Mouse (Mus musculus) yolk sac, embryonic 10.5 days (tissue): ENCODE measurements around the gene Mup6.
"Not testable (repeated sequence)": the region's sequence is repeated elsewhere in the genome, so short reads cannot be mapped to it uniquely, and the experiment has no call there.

Source experiments
- DNase-seq: peaks from one replicate; pipeline ENCODE4 v3.0.0-alpha.2; 2017; ENCODE audit warnings: low spot score

Mup6 gene

DNA sequence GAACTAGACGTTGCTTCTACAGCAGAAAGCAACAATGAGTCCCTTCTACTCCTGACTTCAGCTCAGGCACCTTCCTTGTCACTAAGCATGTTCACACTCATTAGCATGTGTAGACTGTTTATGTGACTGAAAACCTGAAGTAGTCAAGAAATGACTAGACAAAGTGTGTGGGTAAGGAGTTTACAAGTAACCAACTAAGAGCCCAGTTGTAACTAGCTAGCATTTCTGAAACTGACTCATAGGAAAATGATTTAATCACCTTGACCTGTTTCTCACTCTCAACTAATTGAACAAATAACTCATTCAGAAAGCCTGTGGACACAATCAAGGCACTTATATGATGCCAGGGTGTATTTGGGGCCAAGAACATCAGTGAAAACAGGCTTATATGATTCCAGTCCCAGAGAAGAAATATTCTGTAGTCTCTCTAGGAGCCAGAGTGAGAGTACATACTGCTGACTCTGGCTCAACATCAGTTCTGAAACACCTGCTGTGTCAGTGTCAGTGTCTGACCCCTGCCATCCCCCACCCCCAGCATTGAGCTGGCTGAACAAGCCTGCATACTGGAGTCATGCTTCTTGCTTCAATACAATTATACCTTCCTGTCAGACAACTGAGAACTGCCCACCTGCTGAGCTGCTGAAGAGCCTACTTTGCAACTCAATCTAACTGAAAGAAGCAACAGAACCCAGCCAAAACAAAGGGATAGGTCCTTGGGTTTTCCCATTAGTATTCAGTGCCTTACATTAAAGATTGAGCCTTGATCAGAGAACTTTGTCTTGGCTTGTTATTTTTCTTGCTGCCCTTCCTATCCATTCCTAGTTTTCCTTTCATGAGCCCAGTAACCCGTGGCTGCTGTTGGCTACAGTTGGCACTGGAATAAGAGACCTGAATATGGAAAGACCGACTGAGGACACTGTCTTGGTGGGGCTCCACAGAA is at the start of gene Mup6:
Mup6 (plus strand) TSS at position 890 of the 940 bp plus-strand sequence.
- no peak for DNase-seq

DNA sequence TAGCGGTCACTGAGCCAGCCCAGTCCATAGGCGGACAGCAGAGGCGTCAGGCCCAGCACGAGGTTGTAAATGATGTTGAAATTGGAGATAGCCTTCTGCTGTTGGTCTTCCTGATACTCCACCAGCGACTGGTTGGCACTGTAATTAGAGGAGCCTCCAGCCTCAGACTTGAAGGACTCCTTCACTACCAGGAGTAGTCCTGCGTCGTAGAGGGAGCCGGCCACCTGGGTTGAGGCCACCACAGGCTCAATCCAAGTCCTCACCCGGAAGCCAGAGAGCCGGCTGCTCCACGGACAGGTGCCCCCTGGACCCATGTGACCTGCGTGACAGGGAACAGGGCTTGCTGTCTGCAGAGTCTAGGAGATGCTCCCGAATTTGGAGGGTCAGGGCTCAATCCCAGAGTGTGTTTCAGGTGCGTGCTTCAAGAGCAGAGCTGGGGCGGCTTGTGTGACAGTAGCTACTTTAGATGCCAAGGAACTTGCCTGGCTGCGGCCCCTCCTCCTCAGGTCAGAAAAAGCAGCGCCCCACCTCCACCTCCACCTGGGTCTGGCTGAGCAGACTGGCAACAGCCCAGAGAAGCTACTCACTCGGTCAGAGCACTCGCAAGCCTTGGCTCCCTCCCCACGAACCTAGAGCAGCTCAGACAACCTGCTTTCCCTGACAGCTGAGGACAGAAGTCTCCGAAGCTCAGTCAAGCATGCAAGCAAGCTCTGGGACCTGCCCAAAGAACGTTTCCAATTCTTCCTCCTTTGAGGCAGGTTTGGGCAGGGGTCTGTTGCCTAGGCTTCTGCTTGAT is 49.3 kb upstream of the Mup6 start, which contains the start of gene Slc46a2:
Slc46a2 (minus strand) TSS at position 449 of the 796 bp plus-strand sequence.
- no peak for DNase-seq

DNA sequence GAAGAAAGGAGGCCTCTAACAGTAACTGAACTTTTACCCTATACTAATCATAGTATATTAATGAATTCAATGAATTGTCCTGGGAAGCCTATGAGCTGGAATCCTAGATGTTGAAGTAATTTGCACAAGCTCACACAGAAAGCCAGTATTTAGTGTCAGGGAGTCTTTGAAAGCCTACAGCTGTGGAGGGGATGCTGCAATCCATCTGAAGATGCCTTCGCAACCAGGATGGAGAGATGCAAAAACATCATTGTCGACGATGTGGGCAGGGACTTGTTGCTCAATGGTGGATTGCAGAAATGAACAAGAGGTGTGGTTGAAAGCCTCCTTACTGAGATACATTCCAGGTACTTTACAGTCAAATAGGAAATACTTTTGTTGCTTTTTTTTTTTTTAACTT is 46.1 kb upstream of the Mup6 start:
- no peak for DNase-seq

DNA sequence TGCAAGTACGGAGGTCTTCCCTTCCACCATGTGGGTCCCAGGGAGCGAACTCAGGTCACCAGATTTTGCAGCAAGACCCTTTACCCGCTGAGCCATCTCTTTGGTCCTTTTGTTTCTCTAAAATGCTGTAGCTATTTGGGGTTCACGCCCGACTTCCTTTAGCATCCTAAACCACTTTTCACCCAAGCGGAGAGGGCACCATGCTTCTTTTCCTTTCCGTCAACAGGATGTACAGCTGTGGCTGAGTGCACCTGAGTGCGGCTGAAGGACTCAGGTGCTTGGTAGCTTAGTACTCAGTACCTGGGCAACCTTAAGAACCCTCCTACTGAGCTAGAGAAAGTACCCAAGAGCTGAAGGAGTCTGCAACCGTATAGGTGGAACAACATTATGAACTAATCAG is 39.0 kb upstream of the Mup6 start:
- DNase-seq, result no peak

DNA sequence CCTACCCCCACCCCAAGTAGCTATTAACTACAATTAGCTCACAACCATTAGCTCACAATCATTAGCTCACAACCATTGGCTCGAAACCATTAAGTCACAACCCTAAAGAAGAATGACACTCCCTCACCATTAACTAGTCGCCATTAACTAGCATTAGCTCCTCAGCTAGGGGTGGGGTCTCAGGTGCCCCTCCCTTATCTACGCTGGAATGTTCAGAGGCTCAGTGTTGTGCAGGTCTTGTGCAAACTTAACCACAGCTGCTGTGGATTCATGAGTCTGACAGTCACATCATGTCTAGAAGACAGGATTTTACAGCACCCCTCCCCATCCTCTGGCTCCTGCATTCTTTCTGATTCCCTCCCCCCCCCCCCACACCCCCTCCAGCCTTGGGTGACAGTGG is 36.4 kb upstream of the Mup6 start:
- DNase-seq, result no peak

DNA sequence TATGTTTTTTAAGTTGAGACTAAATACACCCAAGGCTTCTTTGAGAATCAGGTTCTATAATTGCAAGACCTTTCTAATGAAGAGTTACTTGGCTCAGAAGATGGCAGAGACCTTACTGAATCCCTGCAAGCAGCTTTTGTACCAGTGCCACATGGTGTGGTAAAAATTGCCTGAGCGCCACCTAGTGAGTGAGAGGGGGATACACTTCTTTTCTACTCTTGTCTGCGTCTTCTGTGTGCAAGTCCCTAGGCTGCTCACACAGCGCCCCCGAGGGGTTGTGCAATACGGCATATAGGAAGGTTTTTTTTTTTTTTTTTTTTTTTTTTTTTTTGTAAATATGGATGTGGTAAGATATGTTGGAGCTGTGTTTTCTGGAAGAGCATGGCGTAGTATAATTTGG is 35.7 kb upstream of the Mup6 start:
- DNase-seq, result peak; percentile 60

DNA sequence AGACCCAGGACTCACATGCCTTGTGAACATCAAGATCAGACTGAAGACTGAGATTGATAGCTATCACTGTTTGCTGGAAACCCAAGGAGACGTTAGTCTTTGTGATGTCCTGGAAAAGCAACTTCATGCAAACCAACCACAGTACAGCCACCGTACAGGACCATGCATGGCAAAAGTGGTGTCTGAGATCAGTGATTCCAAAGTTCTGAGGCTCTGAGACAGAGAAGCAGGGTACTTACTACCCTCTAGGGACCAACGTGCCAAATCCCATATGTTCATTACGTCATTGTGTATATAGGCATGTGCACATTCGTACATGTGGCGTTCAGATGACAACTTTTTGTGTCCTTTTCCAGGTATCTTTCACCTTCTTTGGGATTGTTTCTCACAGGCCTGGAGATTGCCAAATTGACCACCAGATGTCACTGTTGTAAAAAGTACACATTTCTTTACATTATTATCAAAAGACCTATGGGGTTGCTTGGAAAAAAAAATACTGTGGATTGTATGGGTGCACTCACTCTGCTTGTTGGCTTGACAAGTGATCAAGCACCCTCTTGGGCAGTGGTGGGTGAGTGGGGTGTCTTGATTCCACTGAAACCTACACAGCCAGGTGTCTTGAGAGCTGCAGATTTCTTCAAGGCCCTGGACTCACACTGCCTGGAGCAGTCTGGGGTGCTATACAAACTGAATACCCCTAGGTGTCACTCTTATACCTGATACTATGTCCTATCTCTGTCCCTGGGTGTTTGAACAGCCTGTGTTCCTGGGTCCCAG is 31.4 kb upstream of the Mup6 start:
- DNase-seq, result peak; percentile 28

DNA sequence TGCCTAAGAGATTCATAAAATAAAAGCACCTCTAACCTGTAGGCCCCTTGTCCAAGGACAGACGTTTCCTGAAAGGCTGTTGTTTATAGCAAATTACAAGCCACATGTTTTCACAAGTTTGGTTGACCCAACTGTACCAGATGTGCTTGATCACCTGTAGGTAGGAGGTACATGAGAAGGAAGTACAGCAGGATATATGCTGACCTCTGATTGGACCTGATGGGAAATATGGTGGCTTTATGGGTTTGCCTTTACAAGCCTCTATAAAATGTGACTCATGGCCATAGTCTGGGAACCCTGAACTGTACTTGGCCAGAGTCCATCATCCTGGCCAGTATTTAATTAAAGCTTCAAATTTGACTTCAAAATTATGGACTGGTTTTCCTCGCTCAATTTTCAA is 26.6 kb upstream of the Mup6 start:
- DNase-seq, result no peak

DNA sequence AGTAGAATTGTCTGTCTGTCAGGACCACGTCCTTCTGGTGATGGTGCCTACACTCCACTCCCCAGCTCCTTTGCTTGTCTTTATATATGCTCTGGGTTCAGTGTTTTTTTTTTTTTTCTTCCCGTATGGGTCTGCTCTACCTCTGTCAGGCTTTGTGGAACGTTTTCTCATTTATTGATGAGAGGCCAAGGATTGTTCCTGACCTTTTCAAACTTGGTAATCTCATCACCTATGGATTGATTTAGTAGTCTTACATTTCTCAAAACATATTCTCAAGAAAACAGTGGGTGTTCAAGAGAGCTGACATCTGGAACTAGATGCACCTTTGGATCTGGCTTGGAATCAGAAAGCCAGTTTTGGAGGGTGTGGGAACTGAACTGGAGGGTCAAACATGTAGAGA is 3.5 kb upstream of the Mup6 start, which contains the start of gene Mup4:
Mup4 (minus strand) TSS at position 101 of the 400 bp plus-strand sequence.
- DNase-seq, result no peak

DNA sequence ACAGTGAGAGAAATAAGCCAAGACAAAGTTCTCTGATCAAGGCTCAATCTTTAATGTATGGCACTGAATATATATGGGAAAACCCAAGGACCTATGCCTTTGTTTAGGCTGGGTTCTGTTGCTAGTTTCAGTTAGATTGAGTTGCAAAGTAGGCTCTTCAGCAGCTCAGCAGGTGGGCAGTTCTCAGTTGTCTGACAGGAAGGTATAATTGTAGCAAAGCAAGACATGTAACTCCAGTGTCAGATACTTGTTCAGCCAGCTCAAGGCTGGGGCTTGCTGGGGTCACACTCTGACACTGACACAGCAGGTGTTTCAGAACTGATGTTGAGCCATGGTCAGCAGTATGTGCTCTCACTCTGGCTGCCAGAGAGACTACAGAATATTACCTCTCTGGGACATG is 33.8 kb downstream of the Mup6 start:
- not testable (repeated sequence) for DNase-seq

DNA sequence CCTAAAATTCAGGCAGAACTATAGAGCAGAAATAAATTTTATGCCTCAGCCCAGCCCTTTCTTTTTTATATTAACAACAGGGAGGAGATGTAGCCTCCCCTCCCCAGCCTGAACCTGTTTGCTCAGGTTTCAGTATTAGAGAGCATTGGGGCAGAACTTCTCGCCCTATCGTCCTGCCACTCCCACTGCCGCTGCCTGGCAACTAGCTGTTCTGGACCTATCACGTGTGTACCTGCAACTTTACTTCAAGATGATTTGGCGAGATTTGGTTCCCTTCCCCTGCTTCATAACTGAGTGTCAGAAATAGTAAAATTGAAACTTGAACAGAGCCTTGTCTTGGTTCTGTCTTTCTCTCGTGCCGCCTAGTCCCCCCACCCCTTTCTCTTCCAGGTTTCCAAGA is 56.0 kb downstream of the Mup6 start:
- not testable (repeated sequence) for DNase-seq

DNA sequence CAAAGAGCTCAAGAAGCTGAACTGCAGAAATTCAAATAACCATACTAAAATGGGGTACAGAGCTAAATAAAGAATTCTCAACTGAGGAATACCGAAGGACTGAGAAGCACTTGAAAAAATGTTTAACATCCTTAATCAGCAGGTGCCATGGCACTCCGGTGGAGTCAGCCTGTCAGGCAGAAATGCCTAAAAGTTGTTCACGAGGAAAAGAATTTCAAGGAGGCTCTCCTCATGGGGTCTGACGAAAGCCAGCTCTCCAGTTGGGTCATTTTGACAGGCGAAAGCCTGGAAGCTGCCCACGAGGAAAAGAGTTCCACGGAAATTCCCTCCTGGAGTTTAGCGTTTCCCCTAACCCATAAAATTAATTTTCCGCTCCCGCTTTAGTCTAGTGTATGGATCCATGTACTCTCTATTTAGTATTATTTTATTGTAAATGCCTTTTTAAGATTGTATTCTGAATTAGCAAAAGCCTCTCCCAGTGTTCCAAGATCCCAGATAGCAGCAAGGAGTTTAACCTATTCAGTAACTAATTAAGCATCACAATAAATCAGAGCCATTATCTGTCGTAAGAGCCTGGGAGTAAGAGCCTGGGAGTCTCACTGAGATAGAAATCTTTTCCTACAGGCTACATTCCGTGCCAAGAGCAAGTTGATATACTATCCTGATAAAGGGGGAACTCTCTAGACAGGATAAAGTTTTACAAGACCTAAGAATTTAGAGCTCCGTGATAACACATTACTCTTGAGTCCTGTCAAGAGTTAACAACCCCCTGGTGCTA is 65.4 kb downstream of the Mup6 start:
- not testable (repeated sequence) for DNase-seq
